Mouse (Mus musculus) MEL (cell line): ENCODE results near the gene Kdm7a. TPM values are rescaled to one million over a fixed set of nuclear protein-coding genes. Genes with fewer than 3 reads are reported as not detected.

Experiments
- DNase-seq: peaks from one replicate; pipeline ENCODE4 v3.0.0; 2011; ENCODE audit warnings: low read depth, low spot score
- H3K27ac ChIP-seq: 2 replicates; pipeline ENCODE4 v1.5.1; 2012; ENCODE audit warnings: low read depth, mild to moderate bottlenecking, control low read depth, low read length, moderate library complexity; ENCODE audit not compliant: control insufficient read depth
- H3K27me3 ChIP-seq, 2 experiments: fragments of 150-350 bp in 1 of 2; sonication (generic) in 1 of 2; 2 replicates each; pipeline ENCODE4 v1.6.1; 2012; ENCODE audit warnings: low read length in 2 of 2, mild to moderate bottlenecking in 2 of 2, improper control_type of control experiment in 1 of 2, moderate library complexity in 1 of 2; ENCODE audit not compliant: insufficient read depth in 2 of 2, control insufficient read depth in 1 of 2
- H3K36me3 ChIP-seq, 2 experiments: 2 replicates each; pipeline ENCODE4 v1.6.1; 2012 to 2014; ENCODE audit warnings: low read length in 2 of 2, improper control_type of control experiment in 1 of 2, inconsistent platforms in 1 of 2, mild to moderate bottlenecking in 1 of 2; ENCODE audit not compliant: insufficient read depth in 2 of 2, control insufficient read depth in 1 of 2
- H3K4me1 ChIP-seq, 2 experiments: fragments of 150-350 bp in 1 of 2; sonication (generic) in 1 of 2; 2 replicates each; pipeline ENCODE4 v1.6.1; 2012; ENCODE audit warnings: low read length in 2 of 2, improper control_type of control experiment in 1 of 2, mild to moderate bottlenecking in 1 of 2; ENCODE audit not compliant: insufficient read depth in 2 of 2, control insufficient read depth in 1 of 2
- H3K4me3 ChIP-seq, 2 experiments: fragments of 150-350 bp in 1 of 2; sonication (generic) in 1 of 2; 2 replicates each; pipeline ENCODE4 v1.5.1; 2012; ENCODE audit warnings: low read depth in 2 of 2, low read length in 2 of 2, mild to moderate bottlenecking in 2 of 2, moderate library complexity in 2 of 2, control low read depth in 1 of 2, improper control_type of control experiment in 1 of 2; ENCODE audit not compliant: control insufficient read depth in 1 of 2, insufficient read depth in 1 of 2
- H3K79me2 ChIP-seq: 2 replicates; pipeline ENCODE4 v1.6.1; 2012; ENCODE audit warnings: mild to moderate bottlenecking, low read length, moderate library complexity; ENCODE audit not compliant: control insufficient read depth, poor library complexity, insufficient read depth
- H3K9ac ChIP-seq: 2 replicates; pipeline ENCODE4 v1.6.1; 2012; ENCODE audit warnings: low read depth, mild to moderate bottlenecking, control low read depth, low read length, moderate library complexity; ENCODE audit not compliant: control insufficient read depth, poor library complexity, severe bottlenecking
- H3K9me3 ChIP-seq: fragments of 150-350 bp; sonication (generic); replicated peaks from 2 replicates; pipeline ENCODE4 v1.6.1; 2012; ENCODE audit warnings: mild to moderate bottlenecking, low read length, improper control_type of control experiment, moderate library complexity; ENCODE audit not compliant: insufficient read depth
- CTCF ChIP-seq, 3 experiments: IDR thresholded peaks in 2 of 3; conservative IDR thresholded peaks in 1 of 3; 2 replicates each; pipeline ENCODE4 v1.5.1; 2011 to 2012; ENCODE audit warnings: low read length in 3 of 3, low read depth in 2 of 3, mild to moderate bottlenecking in 2 of 3, improper control_type of control experiment in 1 of 3, inconsistent platforms in 1 of 3, mixed read lengths in 1 of 3, moderate library complexity in 1 of 3; ENCODE audit not compliant: control insufficient read depth in 1 of 3, insufficient read depth in 1 of 3, poor library complexity in 1 of 3, severe bottlenecking in 1 of 3
- ELF1 ChIP-seq: IDR thresholded peaks from 2 replicates; pipeline ENCODE4 v1.6.1; 2014; ENCODE audit warnings: low read depth, mild to moderate bottlenecking, inconsistent platforms, low read length, improper control_type of control experiment, moderate library complexity
- EP300 ChIP-seq, 2 experiments: IDR thresholded peaks; 2 replicates each; pipeline ENCODE4 v1.6.1; 2011; ENCODE audit warnings: improper control_type of control experiment in 2 of 2, low read length in 2 of 2, low read depth in 1 of 2, mild to moderate bottlenecking in 1 of 2
- GABPA ChIP-seq: IDR thresholded peaks from 2 replicates; pipeline ENCODE4 v1.6.1; 2012; ENCODE audit warnings: low read depth, mild to moderate bottlenecking, inconsistent platforms, low read length, improper control_type of control experiment, moderate library complexity
- HCFC1 ChIP-seq: IDR thresholded peaks from 2 replicates; pipeline ENCODE4 v1.6.1; 2012; ENCODE audit warnings: low read depth, mild to moderate bottlenecking, inconsistent platforms, low read length, improper control_type of control experiment, moderate library complexity
- KAT2A ChIP-seq: conservative IDR thresholded peaks from 2 replicates; pipeline ENCODE4 v1.6.1; 2012; ENCODE audit warnings: low read depth, low read length, improper control_type of control experiment, inconsistent platforms
- MAX ChIP-seq: IDR thresholded peaks from 2 replicates; pipeline ENCODE4 v1.6.1; 2011; ENCODE audit warnings: low read length, improper control_type of control experiment
- MAZ ChIP-seq: IDR thresholded peaks from 2 replicates; pipeline ENCODE4 v1.6.1; 2012; ENCODE audit warnings: low read depth, mild to moderate bottlenecking, inconsistent platforms, low read length, improper control_type of control experiment
- MEF2A ChIP-seq: IDR thresholded peaks from 2 replicates; pipeline ENCODE4 v1.6.1; 2014; ENCODE audit warnings: low read depth, mild to moderate bottlenecking, inconsistent platforms, low read length, improper control_type of control experiment; ENCODE audit not compliant: poor library complexity, insufficient replicate concordance, severe bottlenecking; ENCODE audit errors: extremely low read depth
- MXI1 ChIP-seq: IDR thresholded peaks from 2 replicates; pipeline ENCODE4 v1.6.1; 2011; ENCODE audit warnings: mild to moderate bottlenecking, low read depth, low read length, improper control_type of control experiment
- MYB ChIP-seq: IDR thresholded peaks from 2 replicates; pipeline ENCODE4 v1.6.1; 2011; ENCODE audit warnings: mild to moderate bottlenecking, low read depth, low read length, improper control_type of control experiment
- MYC ChIP-seq: IDR thresholded peaks from 2 replicates; pipeline ENCODE4 v1.6.1; 2011; ENCODE audit warnings: low read depth, mild to moderate bottlenecking, low read length, improper control_type of control experiment, moderate library complexity
- NELFE ChIP-seq: IDR thresholded peaks from 2 replicates; pipeline ENCODE4 v1.6.1; 2011; ENCODE audit warnings: low read depth, low read length, improper control_type of control experiment
- RAD21 ChIP-seq: IDR thresholded peaks from 2 replicates; pipeline ENCODE4 v1.6.1; 2011; ENCODE audit warnings: mild to moderate bottlenecking, low read depth, low read length, improper control_type of control experiment
- SIN3A ChIP-seq: IDR thresholded peaks from 2 replicates; pipeline ENCODE4 v1.6.1; 2012; ENCODE audit warnings: low read length, improper control_type of control experiment, inconsistent platforms
- SMC3 ChIP-seq: IDR thresholded peaks from 2 replicates; pipeline ENCODE4 v1.6.1; 2011; ENCODE audit warnings: low read depth, low read length, improper control_type of control experiment
- TAL1 ChIP-seq: IDR thresholded peaks from 2 replicates; pipeline ENCODE4 v1.6.1; 2012; ENCODE audit warnings: mild to moderate bottlenecking, inconsistent platforms, low read length, moderate library complexity, mixed read lengths
- TBP ChIP-seq: IDR thresholded peaks from 2 replicates; pipeline ENCODE4 v1.8.0; 2011; ENCODE audit warnings: low read depth, low read length, improper control_type of control experiment
- TCF12 ChIP-seq: IDR thresholded peaks from 2 replicates; pipeline ENCODE4 v1.6.1; 2014; ENCODE audit warnings: low read depth, mild to moderate bottlenecking, inconsistent platforms, low read length, improper control_type of control experiment, moderate library complexity
- ZC3H11A ChIP-seq: IDR thresholded peaks from 2 replicates; pipeline ENCODE4 v1.6.1; 2012; ENCODE audit warnings: low read depth, mild to moderate bottlenecking, inconsistent platforms, low read length, improper control_type of control experiment
- ZMIZ1 ChIP-seq: IDR thresholded peaks from 2 replicates; pipeline ENCODE4 v1.6.1; 2012; ENCODE audit warnings: low read depth, mild to moderate bottlenecking, inconsistent platforms, low read length, improper control_type of control experiment, moderate library complexity
- polyA plus RNA-seq, 2 experiments: library from polyadenylated mRNA; stranded (reverse) in 1 of 2; unstranded in 1 of 2; fragments of >175 nt in 1 of 2; fragments of >200 nt in 1 of 2; gene quantifications; 2 replicates each; pipeline versions ENCODE4 v1.2.1 to v1.2.4; 2012; ENCODE audit warnings: low replicate concordance in 2 of 2, low read depth in 1 of 2; ENCODE audit not compliant: insufficient read length in 2 of 2, insufficient read depth in 1 of 2, missing spikeins in 1 of 2
- total RNA-seq: library from RNA; depleted of rRNA; stranded (reverse); fragments of 300-350 nt; gene quantifications from 2 replicates; pipeline ENCODE4 v1.2.3, GENCODE M21; 2012

Gene Kdm7a
- total and polyA plus RNA-seq, 3 experiments = 1.7 to 2.5 TPM; not detected in 1

DNA sequence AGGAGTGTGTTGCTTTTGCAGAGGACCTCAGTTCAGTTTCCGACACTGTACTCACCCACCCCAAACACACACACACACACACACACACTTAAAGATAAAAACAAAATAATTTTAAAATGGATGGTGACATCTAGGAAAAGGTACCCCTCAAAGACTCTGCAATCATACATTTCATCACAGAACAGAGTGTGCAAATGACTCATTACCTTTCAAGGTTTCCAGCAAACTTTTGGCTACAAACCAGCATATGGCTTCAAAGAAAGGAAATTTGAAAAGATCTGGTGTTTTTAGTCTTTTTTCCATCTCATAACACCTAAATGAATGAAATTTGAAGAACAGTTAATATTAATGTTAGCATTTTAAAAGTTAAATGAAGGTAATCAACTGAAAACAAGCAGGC, 41.7 kb downstream of the Kdm7a start:
- TF ChIP-seq MXI1 (no peak), TAL1 (no peak), MYB (no peak), MAZ (no peak), HCFC1 (no peak), SIN3A (no peak)
- TF ChIP-seq, all 39 proteins: peak for 0
- peaks cover 3 to 25% of the 10 kb centered on the region in 2 experiments; a peak in 2 of 4 replicates for H3K36me3 ChIP-seq
- peak; percentile 19 for DNase-seq

DNA sequence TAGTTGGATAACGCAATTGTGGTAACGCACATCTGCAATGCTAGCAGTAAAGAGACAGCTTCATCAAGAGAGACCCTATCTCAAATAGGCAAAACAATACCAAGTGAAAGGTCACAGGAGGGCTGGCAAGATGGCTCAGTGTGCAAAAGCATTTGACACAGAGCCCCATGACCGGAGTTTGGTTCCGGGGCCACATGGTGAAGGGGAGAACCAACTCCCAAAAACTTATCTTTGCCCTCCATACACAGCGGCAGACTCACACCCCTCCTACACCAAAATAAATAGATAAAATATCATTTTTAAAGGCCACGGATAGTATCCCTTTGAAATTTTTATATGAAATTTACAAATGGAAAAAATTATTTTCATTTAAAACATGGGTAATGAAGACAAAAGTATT, 44.6 kb downstream of the Kdm7a start:
- peaks cover 3 to 7% of the 10 kb centered on the region in 2 experiments for H3K4me1 ChIP-seq
- H3K9me3 ChIP-seq = no peaks in the 10 kb centered on the region
- no peak overlapping the region for H3K9ac ChIP-seq
- TF ChIP-seq TCF12 (peak; percentile 44; the same call in 1 of the 2 replicates), ZC3H11A (no peak), EP300 (IDR thresholded peaks at IDR 0.05; ENCODE audit: low read depth in 1 of 2, low read length in 2 of 2) (peak in 1 of 2 experiments; percentile 29; a peak in 1 of 4 replicates)
- H3K79me2 ChIP-seq = no peaks in the 10 kb centered on the region
- no peak overlapping the region for H3K4me3 ChIP-seq
- H3K27me3 ChIP-seq = no peaks in the 10 kb centered on the region
- DNase-seq = peak; percentile 19
- no peak overlapping the region for H3K27ac ChIP-seq
- H3K36me3 ChIP-seq = peaks cover 3 to 10% of the 10 kb centered on the region in 2 experiments; a peak in 2 of 4 replicates

More for the DNA sequence above, 41.7 kb downstream of the Kdm7a start:
- no peak overlapping the region; the same call in 1 of the 2 replicates for H3K27ac ChIP-seq
- H3K79me2 ChIP-seq = no peaks in the 10 kb centered on the region
- H3K4me1 ChIP-seq = peaks cover 7 to 12% of the 10 kb centered on the region in 2 experiments
- no peaks in the 10 kb centered on the region for H3K27me3 ChIP-seq
- H3K9me3 ChIP-seq = no peaks in the 10 kb centered on the region
- no peak overlapping the region for H3K9ac ChIP-seq
- H3K4me3 ChIP-seq = no peak overlapping the region

DNA sequence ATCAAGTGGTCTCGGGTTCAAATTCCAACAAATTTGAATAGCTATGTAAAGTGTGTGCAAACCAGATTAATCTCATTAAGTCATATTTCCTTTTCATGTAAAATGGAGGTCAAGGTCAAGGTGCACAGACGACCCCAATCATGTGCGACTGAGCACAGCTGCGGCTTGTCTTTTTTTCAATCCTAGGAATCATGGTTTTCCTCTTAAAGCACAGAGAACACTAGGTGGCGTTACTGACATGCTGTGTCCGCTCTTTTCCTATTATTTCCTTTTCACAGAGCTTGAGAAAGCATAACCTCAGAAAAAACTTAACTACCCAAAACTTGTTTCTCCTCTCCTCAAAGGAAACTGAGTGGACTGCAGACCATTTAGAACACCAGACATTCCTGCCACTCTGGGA, 60.5 kb downstream of the Kdm7a start:
- TF ChIP-seq MYC (no peak), KAT2A (no peak), ELF1 (no peak), MYB (no peak), GABPA (no peak), CTCF (IDR thresholded peaks at IDR 0.05 in 2 of 3, conservative IDR thresholded peaks at IDR 0.05 in 1 of 3; ENCODE audit: control insufficient read depth in 1 of 3, insufficient read depth in 1 of 3, low read depth in 2 of 3, low read length in 3 of 3, poor library complexity in 1 of 3, severe bottlenecking in 1 of 3) (peak in 1 of 3 experiments; percentile 35; a peak in 2 of 6 replicates), EP300 (IDR thresholded peaks at IDR 0.05; ENCODE audit: low read depth in 1 of 2, low read length in 2 of 2) (no peak), ZC3H11A (no peak), MEF2A (no peak), ZMIZ1 (no peak), MAX (no peak), TBP (no peak), NELFE (no peak), RAD21 (peak; percentile 30), SMC3 (peak; percentile 14; the same call in 1 of the 2 replicates)
- no peak for DNase-seq
- Histone ChIP-seq H3K36me3 (peaks cover 1 to 6% of the 10 kb centered on the region in 2 experiments; a peak in 3 of 4 replicates), H3K9me3 (no peaks in the 10 kb centered on the region), H3K4me1 (no peaks in the 10 kb centered on the region), H3K27ac (no peak overlapping the region), H3K27me3 (no peaks in the 10 kb centered on the region), H3K79me2 (no peaks in the 10 kb centered on the region), H3K4me3 (no peak overlapping the region), H3K9ac (no peak overlapping the region)
